ENCODE assay signal across 21 mouse cellular contexts in the genomic region with DNA sequence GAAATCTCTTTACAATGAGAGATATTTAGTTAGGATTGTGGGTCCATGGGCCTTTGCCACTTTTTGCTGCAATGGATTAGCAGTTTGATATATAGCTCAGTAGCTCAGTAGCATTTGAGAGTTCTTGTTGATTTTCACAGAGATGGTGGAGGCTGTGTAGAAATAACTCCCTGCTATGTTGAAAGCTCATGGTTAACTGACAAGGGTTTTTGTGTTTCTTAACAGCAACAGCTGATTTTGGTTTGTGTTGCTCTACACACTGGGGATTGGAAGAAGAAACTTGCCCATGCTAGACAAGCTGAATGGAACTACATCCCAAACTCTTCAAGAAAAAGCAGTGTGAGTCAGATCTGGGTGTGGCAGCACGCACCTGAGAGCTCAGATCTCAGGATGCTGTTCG. TPM values are rescaled to one million over a fixed set of nuclear protein-coding genes. Genes with fewer than 3 reads are reported as not detected.
"Had no signal": no experiment of that assay in that cellular context is flagged by ENCODE, and none has a peak within 500 bp of the region (broad histone marks: within the 10 kb centered on the region; RNA-seq: fewer than 3 reads in every experiment).

No protein-coding gene starts in this region.

- H3K4me3 ChIP-seq: kidney, embryonic 15.5 days; layer of hippocampus, adult 2 months; limb, embryonic 10.5 days; limb, embryonic 13.5 days; liver, embryonic 12.5 days; liver, embryonic 15.5 days; megakaryocyte, embryonic 14.5 days; midbrain, embryonic 12.5 days; midbrain, embryonic 15.5 days; neural tube, embryonic 12.5 days; neural tube, embryonic 15.5 days had no signal

- DNase-seq: kidney, adult 11 months; kidney, adult 8-10 months; kidney, postnatal 10 days; kidney, postnatal 4 days; layer of hippocampus, adult 9-11 months; liver; lung, adult 2 months; thymus, adult 18-20 months; thymus, postnatal 36 days had no signal

- H3K4me2 ChIP-seq: kidney, embryonic 15.5 days; limb, embryonic 13.5 days; liver, embryonic 12.5 days; liver, embryonic 15.5 days; midbrain, embryonic 12.5 days; midbrain, embryonic 15.5 days; neural tube, embryonic 12.5 days; neural tube, embryonic 15.5 days had no signal

- H3K9me3 ChIP-seq: kidney, embryonic 15.5 days; limb, embryonic 10.5 days; limb, embryonic 13.5 days; liver, embryonic 12.5 days; liver, embryonic 15.5 days; midbrain, embryonic 12.5 days; midbrain, embryonic 15.5 days; neural tube, embryonic 12.5 days; neural tube, embryonic 15.5 days had no signal

- H3K27ac ChIP-seq: kidney, embryonic 15.5 days; layer of hippocampus, adult 2 months; limb, embryonic 10.5 days; limb, embryonic 13.5 days; liver, embryonic 12.5 days; liver, embryonic 15.5 days; macrophage; midbrain, embryonic 12.5 days; midbrain, embryonic 15.5 days; neural tube, embryonic 12.5 days; neural tube, embryonic 15.5 days had no signal

- H3K9ac ChIP-seq: kidney, embryonic 15.5 days; limb, embryonic 13.5 days; liver, embryonic 12.5 days; liver, embryonic 15.5 days; midbrain, embryonic 12.5 days; midbrain, embryonic 15.5 days; neural tube, embryonic 12.5 days; neural tube, embryonic 15.5 days had no signal

- ATAC-seq: liver, embryonic 12.5 days; midbrain, embryonic 15.5 days had no signal

- H3K36me3 ChIP-seq: kidney, embryonic 15.5 days; limb, embryonic 10.5 days; limb, embryonic 13.5 days; liver, embryonic 12.5 days; liver, embryonic 15.5 days; midbrain, embryonic 12.5 days; midbrain, embryonic 15.5 days; neural tube, embryonic 12.5 days; neural tube, embryonic 15.5 days had no signal

- H3K4me1 ChIP-seq: kidney, embryonic 15.5 days; limb, embryonic 10.5 days; liver, embryonic 12.5 days; liver, embryonic 15.5 days; megakaryocyte, embryonic 14.5 days; midbrain, embryonic 12.5 days; midbrain, embryonic 15.5 days; neural tube, embryonic 12.5 days; neural tube, embryonic 15.5 days had no signal

- H3K27me3 ChIP-seq: kidney, embryonic 15.5 days; limb, embryonic 13.5 days; liver, embryonic 12.5 days; liver, embryonic 15.5 days; midbrain, embryonic 12.5 days; midbrain, embryonic 15.5 days; neural tube, embryonic 12.5 days; neural tube, embryonic 15.5 days had no signal

RNA-seq across cellular contexts. Expression of a gene that starts 50.6 kb away (rescaled TPM):
- polyA plus RNA-seq: macrophage had no signal
